Mouse (Mus musculus): ENCODE measurements around the gene Kctd8. TPM values are rescaled to one million over a fixed set of nuclear protein-coding genes. Genes with fewer than 3 reads are reported as not detected.

Gene Kctd8
- total RNA-seq, 4 experiments from 2014 or later: not detected

- no peak for DNase-seq (ENCODE audit: low spot score in 2 of 2)
Observed at GRCm38 (mm10) chr5:69159897-69160509, 181.5 kb downstream of the Kctd8 start.

- no peak for DNase-seq (ENCODE audit: low spot score in 2 of 2)
Observed at GRCm38 (mm10) chr5:69156489-69156888, 185.0 kb downstream of the Kctd8 start.

- no peak for DNase-seq (ENCODE audit: low spot score in 2 of 2)
Observed at GRCm38 (mm10) chr5:69145827-69146226, 195.7 kb downstream of the Kctd8 start.

- no peak for DNase-seq (ENCODE audit: low spot score in 2 of 2)
Observed at GRCm38 (mm10) chr5:69141082-69141481, 200.4 kb downstream of the Kctd8 start.

- no peak for DNase-seq (ENCODE audit: low spot score in 2 of 2)
Observed at GRCm38 (mm10) chr5:69108718-69109117, 232.8 kb downstream of the Kctd8 start.

- no peak for DNase-seq (ENCODE audit: low spot score in 2 of 2)
Observed at GRCm38 (mm10) chr5:69088912-69089311, 252.6 kb downstream of the Kctd8 start.

Small RNAs within 50 kb of the gene (microRNA-seq; reads per million reads assigned to microRNA genes)
- gene Gm24368: not detected

Other genes with a start within 250 kb of the Kctd8 start
- gene Yipf7, start 201.0 kb upstream of the Kctd8 start, total RNA-seq (2022): 10 to 100 TPM; 76.0 to 98.4 (median 88.5) TPM
- gene Guf1, start 215.2 kb upstream of the Kctd8 start, total RNA-seq (2022): 10 to 100 TPM; 13.7 to 16.1 (median 15.2) TPM

Measured in gastrocnemius, adult 8-10 months (tissue).